8 mouse cellular contexts compared by ENCODE assay signal in the genomic region with DNA sequence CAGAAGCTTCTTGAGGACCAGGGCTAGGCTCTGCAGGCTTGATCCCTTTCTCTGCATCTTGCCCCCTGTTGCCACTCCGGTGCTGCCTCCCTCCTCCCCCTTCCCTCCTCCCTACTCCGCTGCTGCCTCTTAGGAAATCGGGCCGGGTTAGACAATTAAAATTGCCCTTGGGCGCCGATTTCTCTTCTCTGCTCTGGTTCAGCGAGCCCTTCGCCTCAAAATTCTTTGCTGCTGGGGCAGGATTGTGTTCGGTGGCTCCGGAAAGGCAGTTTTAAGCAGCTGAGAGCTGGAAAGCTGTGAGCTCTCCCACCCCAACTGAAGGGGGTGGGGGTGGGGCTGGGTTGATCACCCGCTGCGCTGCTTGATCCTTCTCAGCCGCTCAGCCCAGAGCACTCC. TPM values are rescaled to one million over a fixed set of nuclear protein-coding genes. Genes with fewer than 3 reads are reported as not detected.
A peak's percentile ranks its signal among the peaks of the same experiment; 100 is the strongest.
DNase-seq lines count a peak whose midpoint lies in the region; ATAC-seq lines count a peak whose summit lies in the region.

No protein-coding gene starts in this region.

- no peak for ATAC-seq in erythroblast, adult 5-6 weeks (replicated peaks; ENCODE audit: low FRiP score, poor library complexity, severe bottlenecking)
- ATAC-seq in embryonic facial prominence, embryonic 15.5 days (ENCODE audit: insufficient number of reproducible peaks, low FRiP score, low TSS enrichment, low read depth) = no peak

- H3K4me2 ChIP-seq in embryonic facial prominence, embryonic 15.5 days (replicated peaks) = peak overlapping the region; percentile 87

- no peaks in the 10 kb centered on the region for H3K9me3 ChIP-seq in erythroblast, embryonic 14.5 days (ENCODE audit: control insufficient read depth, low read length)
- H3K9me3 ChIP-seq in embryonic facial prominence, embryonic 15.5 days (replicated peaks) = no peaks in the 10 kb centered on the region
- no peaks in the 10 kb centered on the region for H3K9me3 ChIP-seq in midbrain, embryonic 10.5 days (replicated peaks)

- H3K9ac ChIP-seq in embryonic facial prominence, embryonic 15.5 days = peak overlapping the region; percentile 100

- H3K27me3 ChIP-seq in erythroblast, embryonic 14.5 days (ENCODE audit: control insufficient read depth) = no peaks in the 10 kb centered on the region; the same call in 1 of the 2 replicates
- H3K27me3 ChIP-seq in embryonic facial prominence, embryonic 15.5 days = no peaks in the 10 kb centered on the region
- no peaks in the 10 kb centered on the region for H3K27me3 ChIP-seq in midbrain, embryonic 10.5 days (ENCODE audit: low read depth, poor library complexity, severe bottlenecking)

- WGBS in embryonic facial prominence, embryonic 15.5 days = under 1% methylated on average over 13 of the region's 13 CpGs
- WGBS in midbrain, embryonic 10.5 days = under 1% methylated on average over 13 of the region's 13 CpGs

- H3K27ac ChIP-seq in embryonic facial prominence, embryonic 15.5 days (replicated peaks) = peak overlapping the region; percentile 95
- H3K27ac ChIP-seq in midbrain, embryonic 10.5 days (replicated peaks) = peak overlapping the region; percentile 92

- DNase-seq in adrenal gland, adult 8-10 months = peak; percentile 51
- peak; percentile 47 for DNase-seq in heart, postnatal 4 days
- DNase-seq in left cerebral cortex, postnatal 36 days (ENCODE audit: low spot score in 2 of 2) = peak; percentile 59 to 65
- DNase-seq in midbrain, embryonic 10.5 days (ENCODE audit: low spot score) = peak; percentile 63
- peak; percentile 65 for DNase-seq in testis, postnatal 10 days (ENCODE audit: low spot score)

- H3K4me3 ChIP-seq in erythroblast, embryonic 14.5 days (replicated peaks) = peak overlapping the region; percentile 82
- peak overlapping the region; percentile 99 for H3K4me3 ChIP-seq in embryonic facial prominence, embryonic 15.5 days (replicated peaks)
- peak overlapping the region; percentile 76 for H3K4me3 ChIP-seq in midbrain, embryonic 10.5 days

- intact Hi-C loops in left cerebral cortex, postnatal 36 days (cut with DNase I) = loop anchor here (5.0 kb wide), 1 partner anchor 192 kb away; the partner anchor contains the start of genes Nek8 and Tlcd1

- H3K36me3 ChIP-seq in erythroblast, embryonic 14.5 days (ENCODE audit: control insufficient read depth) = peaks cover 50% of the 10 kb centered on the region
- H3K36me3 ChIP-seq in embryonic facial prominence, embryonic 15.5 days = peaks cover 22% of the 10 kb centered on the region
- peaks cover 52% of the 10 kb centered on the region for H3K36me3 ChIP-seq in midbrain, embryonic 10.5 days

- H3K4me1 ChIP-seq in erythroblast, embryonic 14.5 days (ENCODE audit: control insufficient read depth) = peaks cover 39% of the 10 kb centered on the region
- H3K4me1 ChIP-seq in embryonic facial prominence, embryonic 15.5 days = peaks cover 14% of the 10 kb centered on the region
- H3K4me1 ChIP-seq in midbrain, embryonic 10.5 days = peaks cover 30% of the 10 kb centered on the region

RNA-seq across cellular contexts. Expression of gene Phf12, which starts 2.3 kb away (rescaled TPM):
- 16.6 and 19.3 TPM in 2 replicates for polyA plus RNA-seq in erythroblast, embryonic 14.5 days (2012)
- total RNA-seq in erythroblast, adult 5-6 weeks (2015; ENCODE audit: low replicate concordance) = 19.9 and 24.2 TPM in 2 replicates
- 9.8 and 11.5 TPM in 2 replicates for total RNA-seq in erythroblast, adult 5-6 weeks (2017; ENCODE audit: low replicate concordance)
- 10 to 100 TPM; 50.6 to 78.2 (median 63.1) TPM for total RNA-seq in adrenal gland, adult 8-10 months (2022)
- polyA plus RNA-seq in embryonic facial prominence, embryonic 15.5 days (2015; fragmentation: Nextera tagmentation; extraction: Ambion mirVana) = 16.8 and 18.4 TPM in 2 replicates
- total RNA-seq in heart, postnatal 4 days (2021) = 10 to 100 TPM; 42.3 to 43.2 TPM
- 10 to 100 TPM; 51.7 to 63.6 TPM for total RNA-seq in left cerebral cortex, postnatal 36 days (2021)
- 15.8 and 19.0 TPM in 2 replicates for polyA plus RNA-seq in midbrain, embryonic 10.5 days (2016; fragmentation: Nextera tagmentation; extraction: Ambion mirVana)

RNA-seq across cellular contexts. Expression of gene Dhrs13, which starts 47.2 kb away (rescaled TPM):
- 4.7 and 5.1 TPM in 2 replicates for polyA plus RNA-seq in erythroblast, embryonic 14.5 days (2012)
- total RNA-seq in erythroblast, adult 5-6 weeks (2015; ENCODE audit: low replicate concordance) = 3.1 and 6.0 TPM in 2 replicates
- total RNA-seq in erythroblast, adult 5-6 weeks (2017; ENCODE audit: low replicate concordance) = 1.5 and 3.6 TPM in 2 replicates
- total RNA-seq in adrenal gland, adult 8-10 months (2022) = 10 to 100 TPM; 11.0 to 23.6 (median 14.4) TPM
- 18.5 and 19.7 TPM in 2 replicates for polyA plus RNA-seq in embryonic facial prominence, embryonic 15.5 days (2015; fragmentation: Nextera tagmentation; extraction: Ambion mirVana)
- total RNA-seq in heart, postnatal 4 days (2021) = 1 to 10 TPM; 7.8 to 9.3 TPM
- total RNA-seq in left cerebral cortex, postnatal 36 days (2021) = 1 to 10 TPM; 7.2 to 8.0 TPM
- polyA plus RNA-seq in midbrain, embryonic 10.5 days (2016; fragmentation: Nextera tagmentation; extraction: Ambion mirVana) = 16.7 and 17.7 TPM in 2 replicates

RNA-seq across cellular contexts. Expression of gene Flot2, which starts 52.9 kb away (rescaled TPM):
- 4.8 and 5.4 TPM in 2 replicates for polyA plus RNA-seq in erythroblast, embryonic 14.5 days (2012)
- total RNA-seq in erythroblast, adult 5-6 weeks (2015; ENCODE audit: low replicate concordance) = 14.2 and 31.5 TPM in 2 replicates
- total RNA-seq in erythroblast, adult 5-6 weeks (2017; ENCODE audit: low replicate concordance) = 22.5 and 24.7 TPM in 2 replicates
- 100 to 1,000 TPM in 2 of 4 experiments, 10 to 100 TPM in 2; 86.1 to 115 (median 101) TPM for total RNA-seq in adrenal gland, adult 8-10 months (2022)
- polyA plus RNA-seq in embryonic facial prominence, embryonic 15.5 days (2015; fragmentation: Nextera tagmentation; extraction: Ambion mirVana) = 65.5 and 65.7 TPM in 2 replicates
- total RNA-seq in heart, postnatal 4 days (2021) = 10 to 100 TPM; 89.1 to 98.5 TPM
- 100 to 1,000 TPM in 1 of 2 experiments, 10 to 100 TPM in 1; 89.5 to 103 TPM for total RNA-seq in left cerebral cortex, postnatal 36 days (2021)
- polyA plus RNA-seq in midbrain, embryonic 10.5 days (2016; fragmentation: Nextera tagmentation; extraction: Ambion mirVana) = 75.7 and 76.4 TPM in 2 replicates

RNA-seq across cellular contexts. Expression of gene Sez6, which starts 54.2 kb away (rescaled TPM):
- polyA plus RNA-seq in erythroblast, embryonic 14.5 days (2012) = 0.02 TPM in 1 of 2 replicates, not detected in the other
- total RNA-seq in erythroblast, adult 5-6 weeks (2015; ENCODE audit: low replicate concordance) = not detected in 2 replicates
- total RNA-seq in erythroblast, adult 5-6 weeks (2017; ENCODE audit: low replicate concordance) = not detected in 2 replicates
- 1 to 10 TPM; 3.1 to 6.8 (median 4.0) TPM for total RNA-seq in adrenal gland, adult 8-10 months (2022)
- 0.60 and 1.3 TPM in 2 replicates for polyA plus RNA-seq in embryonic facial prominence, embryonic 15.5 days (2015; fragmentation: Nextera tagmentation; extraction: Ambion mirVana)
- under 1 TPM; 0.14 to 0.19 TPM for total RNA-seq in heart, postnatal 4 days (2021)
- 100 to 1,000 TPM; 150 to 165 TPM for total RNA-seq in left cerebral cortex, postnatal 36 days (2021)
- 3.5 and 7.1 TPM in 2 replicates for polyA plus RNA-seq in midbrain, embryonic 10.5 days (2016; fragmentation: Nextera tagmentation; extraction: Ambion mirVana)
